Mouse (Mus musculus) layer of hippocampus, postnatal 36 days (tissue): ENCODE results near the gene Gm10778. TPM values are rescaled to one million over a fixed set of nuclear protein-coding genes. Genes with fewer than 3 reads are reported as not detected.

Experiments
- DNase-seq, 2 experiments: peaks; one replicate each; pipeline ENCODE4 v3.0.0; 2022
- total RNA-seq, 2 experiments: library from RNA; stranded (reverse); gene quantifications; 2 replicates each; pipeline ENCODE4 v1.2.3; 2021

The Gm10778 gene
- 1 to 10 TPM; 3.8 to 4.9 TPM for total RNA-seq

DNA sequence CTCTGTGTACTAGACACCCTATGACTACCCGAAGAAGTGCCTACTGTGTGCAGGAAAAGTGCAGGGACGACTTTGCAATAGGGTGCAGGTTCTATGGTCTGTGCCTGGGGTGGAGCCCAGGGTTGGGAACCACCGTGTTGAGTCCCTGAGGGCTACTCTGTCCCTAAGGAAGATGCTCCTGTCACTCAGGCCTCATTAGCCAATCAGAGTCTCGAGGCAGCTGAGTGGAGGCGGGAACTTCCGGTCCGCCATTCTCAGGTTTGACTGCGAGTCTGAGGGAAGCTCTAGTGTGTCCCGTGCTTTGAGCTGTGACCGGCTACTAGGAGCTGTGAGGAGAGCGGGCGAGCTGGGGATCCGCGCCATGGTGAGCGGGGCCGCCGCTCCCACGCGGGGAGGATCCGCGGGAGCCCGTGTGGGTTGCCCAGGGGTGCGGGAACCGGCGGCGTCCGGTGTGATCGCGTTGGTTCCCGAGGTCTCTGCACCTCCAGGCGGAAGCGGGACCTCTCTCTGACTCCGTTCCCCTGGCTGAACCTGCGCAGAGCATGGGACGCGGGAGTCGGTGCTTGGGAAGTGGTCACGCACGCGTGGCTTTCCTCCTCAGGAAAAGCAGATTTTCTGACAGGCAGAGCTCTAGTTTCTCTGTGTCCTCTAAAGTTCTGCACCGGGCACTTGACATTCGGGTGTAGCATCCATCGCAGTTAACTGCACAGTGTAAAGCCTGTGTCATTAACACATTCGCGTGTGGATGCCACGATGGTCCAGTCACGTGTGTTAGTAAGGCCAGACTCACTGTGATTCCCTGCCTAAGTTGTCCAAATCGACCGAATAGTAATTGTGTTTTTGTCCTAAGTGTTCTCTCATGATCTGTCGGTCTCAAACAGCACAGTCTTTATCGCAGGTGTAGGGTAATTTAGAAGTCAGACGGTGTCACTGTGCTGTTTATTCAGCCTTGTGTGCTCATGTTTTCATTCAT is at the start of gene Gm10778:
Gene Gm10778, plus strand, starts transcription at position 257 of the 973 bp plus-strand sequence.
- peak; percentile 81 to 82 for DNase-seq

DNA sequence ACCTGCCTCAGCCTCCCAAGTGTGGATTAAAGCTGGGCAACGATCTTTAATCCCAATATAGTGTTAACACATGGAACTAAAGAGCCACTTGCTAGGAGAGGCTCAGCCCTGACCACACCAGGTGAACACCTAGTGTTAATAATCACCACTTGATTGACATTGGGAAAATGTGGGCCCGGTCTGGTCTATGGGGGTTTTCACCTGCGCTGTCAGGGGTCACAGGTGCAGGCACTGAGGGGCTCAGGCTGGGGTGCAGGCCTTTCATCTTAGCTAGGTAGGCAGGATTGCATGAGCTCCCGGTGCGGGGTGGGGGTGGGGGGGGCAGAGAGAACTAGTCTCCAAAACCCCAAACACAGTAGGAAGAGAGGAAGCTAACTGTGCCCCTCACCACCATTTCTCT is 49.2 kb upstream of the Gm10778 start:
- DNase-seq, result no peak

DNA sequence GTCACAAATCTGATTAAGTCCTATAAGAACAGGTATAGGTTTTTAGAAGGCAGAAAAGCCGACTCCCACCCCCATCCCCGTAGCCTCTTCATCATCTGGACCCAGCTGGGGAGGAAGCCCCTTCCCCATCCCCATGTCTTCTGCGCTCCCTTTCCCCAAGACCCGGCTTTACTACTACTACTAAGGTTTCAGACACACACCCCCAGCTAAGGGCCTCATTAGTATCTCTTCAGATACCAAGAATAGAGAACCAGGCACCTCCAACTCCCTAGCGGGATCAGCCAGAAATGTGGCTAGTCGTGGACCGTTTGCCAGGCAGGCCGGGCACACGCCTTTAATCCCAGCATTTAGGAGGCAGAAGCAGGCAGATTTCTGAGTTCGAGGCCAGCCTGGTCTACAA is 48.8 kb upstream of the Gm10778 start:
- DNase-seq, result no peak

DNA sequence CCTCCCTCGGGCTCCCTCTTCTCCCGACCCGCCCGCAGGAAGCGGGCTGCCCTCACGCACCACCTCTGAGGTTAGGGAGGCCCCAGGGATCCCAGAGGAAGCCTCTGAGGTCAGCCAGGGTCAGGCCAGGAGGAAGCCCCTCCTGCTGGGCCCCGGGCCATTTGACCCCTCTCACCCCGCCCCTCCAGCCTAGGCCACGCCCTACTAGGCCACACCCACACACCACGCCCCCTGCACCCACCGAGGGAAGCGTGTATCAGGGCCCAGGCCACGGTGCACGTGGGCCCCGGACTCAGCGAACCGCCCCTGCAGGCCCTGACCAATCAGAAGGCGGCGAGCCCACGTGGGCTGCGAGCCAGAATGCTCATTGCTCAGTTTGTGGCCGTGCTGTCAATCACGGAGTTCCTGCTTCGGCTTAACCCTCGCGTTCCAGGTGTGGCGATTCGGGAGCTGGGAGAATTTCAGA is 48.1 kb upstream of the Gm10778 start, which contains the start of gene Tle6:
Gene Tle6, minus strand, starts transcription at position 336 of the 466 bp plus-strand sequence.
- peak; percentile 86 to 89 for DNase-seq

DNA sequence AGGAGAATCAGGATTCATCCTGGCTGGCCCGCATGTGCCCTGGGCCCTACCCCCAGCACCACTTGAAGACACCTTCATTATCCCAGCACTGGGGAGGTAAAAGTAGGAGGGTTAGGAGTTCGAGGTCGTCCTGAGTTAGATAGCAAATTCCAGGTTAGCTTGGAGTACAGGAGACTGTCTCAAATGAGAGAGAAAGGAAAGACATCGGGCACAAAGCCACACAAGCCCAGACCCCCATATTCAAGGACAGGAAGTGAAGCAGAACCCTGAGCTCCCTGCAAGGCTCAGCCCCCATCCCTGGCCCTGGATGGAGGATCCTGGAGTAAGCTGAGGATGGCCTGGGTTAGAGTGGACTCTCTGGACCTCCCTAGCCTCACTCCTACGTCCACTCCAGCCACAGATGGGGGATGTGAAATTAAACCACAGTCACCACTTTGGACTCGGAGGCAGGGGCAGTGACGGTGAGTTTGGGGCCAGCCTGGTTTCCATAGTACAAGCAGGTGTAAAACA is 47.4 kb upstream of the Gm10778 start:
- no peak for DNase-seq

DNA sequence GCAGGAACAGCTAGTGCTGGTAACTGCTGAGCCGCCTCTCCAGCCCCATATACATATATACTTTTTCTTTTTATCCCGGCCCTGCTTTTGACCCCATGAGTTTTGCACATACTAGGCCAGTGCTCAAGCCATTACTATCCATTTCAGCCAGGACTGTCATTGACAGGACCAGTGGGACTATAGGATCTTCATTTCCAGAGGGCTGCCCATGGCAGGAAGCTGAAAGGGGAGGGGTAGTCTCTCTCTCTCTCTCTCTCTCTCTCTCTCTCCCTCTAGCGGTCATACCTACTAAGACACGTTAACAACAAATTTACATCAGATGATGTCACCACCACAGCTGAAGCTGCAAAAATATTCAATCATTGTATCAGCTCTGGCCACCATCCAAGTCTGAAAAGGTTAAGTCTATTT is 46.1 kb upstream of the Gm10778 start:
- no peak for DNase-seq

DNA sequence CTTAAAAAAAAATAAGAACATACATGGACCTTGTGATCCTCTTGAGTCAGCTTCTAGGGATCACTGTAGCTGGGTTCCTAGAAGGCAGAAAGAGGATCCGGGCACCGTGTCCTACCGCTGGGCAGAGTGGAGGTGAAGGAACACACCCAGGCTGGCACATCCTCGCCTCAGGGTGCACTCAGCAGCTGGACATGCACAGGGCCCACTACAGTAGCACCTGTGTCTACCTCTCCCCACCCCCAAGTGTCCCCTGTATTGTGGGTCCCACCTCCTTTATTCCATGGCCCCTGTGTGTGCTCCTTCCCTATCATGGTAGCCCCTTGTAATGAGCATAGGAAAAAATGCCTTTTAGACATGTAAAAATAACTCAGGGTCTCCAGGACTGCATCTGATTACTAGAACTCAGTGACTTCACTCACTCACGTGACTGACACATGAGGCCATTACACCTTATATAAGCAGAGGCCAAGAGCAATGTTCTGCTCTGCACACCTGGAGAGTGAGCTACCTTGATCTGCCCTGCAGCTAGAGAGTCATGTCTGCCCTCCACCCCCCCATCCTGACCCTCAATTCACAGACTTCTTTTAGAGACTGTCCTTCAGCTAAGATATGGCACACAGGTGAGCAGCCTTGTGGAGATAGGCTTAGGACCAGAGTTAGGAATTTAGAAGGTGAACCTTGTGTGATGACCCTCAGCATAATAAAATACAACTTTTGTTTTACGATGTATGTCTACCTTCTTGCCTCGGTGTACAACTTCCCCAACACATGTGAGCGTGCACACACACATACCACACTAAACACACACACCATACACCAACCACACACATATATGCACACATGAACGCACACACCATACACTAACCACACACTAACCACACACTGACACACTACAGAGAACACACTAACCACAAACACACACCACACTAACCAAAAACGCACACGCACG is 44.6 kb upstream of the Gm10778 start:
- DNase-seq, result no peak

DNA sequence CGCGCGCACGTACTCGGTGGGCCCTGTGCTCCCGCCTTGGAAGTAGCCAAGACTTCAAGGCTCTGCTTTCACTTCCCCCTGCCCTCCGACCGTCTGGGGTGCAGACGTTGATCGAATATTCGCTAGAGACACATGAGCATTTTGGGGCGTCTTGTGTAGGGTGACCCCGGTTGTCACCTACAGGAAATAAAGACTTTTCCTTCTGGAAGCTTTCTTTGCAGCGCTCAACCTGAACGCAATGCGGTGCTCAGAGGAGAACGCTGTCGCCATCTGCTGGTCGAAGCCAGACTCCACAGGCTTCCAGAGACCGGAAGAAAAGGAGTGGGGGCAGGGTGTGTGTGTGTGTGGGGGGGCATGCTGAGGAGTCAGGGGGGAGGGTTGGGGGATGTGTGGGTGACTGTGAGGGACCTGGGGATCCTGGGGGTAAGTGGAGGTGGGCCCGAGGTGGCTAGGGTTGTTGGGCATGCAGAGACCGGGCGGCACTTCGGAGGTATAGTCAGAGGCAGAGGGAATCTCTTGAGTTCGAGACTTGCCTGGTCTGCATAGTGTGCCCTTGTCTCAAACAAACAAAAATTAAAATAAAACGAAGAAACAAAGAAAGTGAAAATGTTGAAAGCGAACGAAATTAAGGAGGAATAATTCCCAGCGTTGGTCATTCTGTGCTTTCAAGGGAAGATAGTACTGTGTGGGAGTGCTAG is 43.7 kb upstream of the Gm10778 start:
- peak; percentile 83 for DNase-seq

DNA sequence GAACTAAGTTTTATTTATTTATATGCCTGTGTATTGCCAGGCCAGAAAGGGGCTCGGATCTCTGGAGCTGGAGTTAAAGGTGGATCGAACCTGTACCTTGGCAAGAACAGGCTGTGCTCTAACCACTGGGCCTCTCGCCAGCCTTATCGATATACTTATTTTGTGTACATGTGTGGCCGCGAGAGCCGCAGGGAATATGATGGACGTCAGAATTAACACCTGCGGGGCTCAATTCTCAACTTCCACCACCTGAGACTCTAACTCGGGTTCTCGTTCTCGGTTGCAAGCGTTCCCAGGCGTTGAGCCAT is 43.2 kb upstream of the Gm10778 start:
- DNase-seq, result no peak

DNA sequence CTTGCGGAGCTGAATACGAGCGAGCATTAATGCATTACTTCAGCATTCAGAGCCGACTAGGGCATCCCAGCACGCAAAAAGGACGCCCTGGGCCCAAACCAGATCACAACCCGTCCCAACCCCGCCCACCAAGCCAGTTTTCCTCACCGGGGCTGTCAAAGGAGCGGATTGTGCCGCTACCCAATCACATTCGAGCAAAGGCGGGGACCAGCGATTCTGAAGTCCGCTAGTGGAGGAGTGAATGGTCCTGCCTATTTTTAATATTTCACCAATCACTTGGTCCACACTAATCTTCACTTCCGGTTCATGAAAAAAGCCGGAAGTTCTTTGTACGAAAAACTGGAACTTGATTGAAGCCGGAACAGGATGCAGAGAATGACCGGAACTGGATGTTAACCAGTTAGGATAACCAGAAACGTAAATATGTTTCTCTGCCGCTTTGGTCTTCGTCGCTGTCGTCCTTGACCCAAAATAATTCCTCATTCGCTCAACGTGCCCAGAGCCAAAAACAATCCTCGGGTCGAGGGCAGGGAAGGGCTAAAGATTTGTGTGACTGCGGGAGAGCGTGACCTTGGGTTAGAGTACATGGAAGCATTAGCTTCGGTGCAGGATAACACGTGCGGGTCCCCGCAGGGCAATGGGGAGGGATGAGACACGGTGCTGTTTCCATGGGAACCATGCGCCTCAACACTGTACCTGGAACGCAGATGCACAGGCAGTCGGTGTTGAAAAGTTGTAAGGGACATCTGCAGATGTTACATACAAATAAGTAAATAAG is 42.7 kb upstream of the Gm10778 start, which contains the start of gene BC025920:
Gene BC025920, plus strand, starts transcription at position 297 of the 778 bp plus-strand sequence.
- peak; percentile 92 for DNase-seq

DNA sequence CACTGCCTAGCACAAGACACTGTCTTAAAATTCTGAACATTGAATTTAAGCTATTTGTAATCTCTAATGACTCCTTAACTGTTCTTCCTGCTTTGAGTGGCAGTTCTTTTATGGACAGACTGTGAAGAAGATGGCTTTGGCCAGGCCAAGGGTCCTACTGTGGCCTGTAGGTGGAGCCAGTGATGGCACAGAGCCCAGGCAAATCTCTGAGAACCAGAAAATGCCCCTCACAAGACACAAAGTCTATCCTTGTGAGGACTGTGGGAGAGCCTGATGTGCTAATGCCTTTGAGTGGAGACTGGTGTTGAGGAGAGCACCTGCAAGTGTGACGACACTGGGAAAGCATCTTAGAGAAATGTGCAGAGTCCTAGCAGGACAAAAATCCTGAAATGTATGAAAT is 40.6 kb upstream of the Gm10778 start:
- DNase-seq, result no peak

DNA sequence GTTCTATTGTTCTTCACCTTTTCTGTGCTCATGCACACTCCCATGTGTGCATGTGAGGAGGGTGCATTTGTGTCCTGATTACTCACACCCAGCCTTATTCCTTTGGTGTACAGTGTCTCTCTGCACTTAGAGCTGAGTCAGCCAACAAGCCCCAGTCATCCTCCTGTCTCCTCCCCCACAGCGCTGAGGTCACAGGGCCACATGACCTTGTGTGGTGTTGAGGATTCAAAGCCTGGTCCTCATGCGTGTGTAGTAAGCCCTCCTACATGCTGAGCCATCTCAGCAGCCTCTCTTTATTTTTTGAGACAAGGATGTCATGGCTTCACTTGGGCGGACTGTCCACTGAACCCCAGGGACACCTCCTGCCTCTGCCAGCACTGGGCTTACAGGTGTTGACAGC is 36.1 kb upstream of the Gm10778 start:
- DNase-seq, result no peak

DNA sequence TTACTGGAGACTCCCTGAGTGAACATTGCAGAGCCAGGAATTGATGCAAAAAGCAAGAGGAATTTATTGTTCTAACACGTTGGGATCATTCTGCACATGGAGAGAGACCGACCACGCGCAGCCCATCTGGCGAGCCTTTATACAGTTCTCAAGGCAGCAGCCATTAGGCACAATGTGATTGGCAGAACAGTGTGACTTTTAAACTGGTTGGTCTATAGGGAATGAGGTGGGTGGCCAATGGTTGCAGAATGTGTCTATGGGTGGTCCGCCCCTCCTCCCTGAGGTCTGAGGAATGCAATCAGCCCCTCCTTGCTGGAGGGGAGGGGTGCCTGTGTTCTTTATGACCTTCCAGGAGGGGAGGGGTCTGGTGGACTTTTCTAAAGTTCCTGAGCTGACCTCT is 33.4 kb upstream of the Gm10778 start:
- peak; percentile 64 to 69 for DNase-seq

DNA sequence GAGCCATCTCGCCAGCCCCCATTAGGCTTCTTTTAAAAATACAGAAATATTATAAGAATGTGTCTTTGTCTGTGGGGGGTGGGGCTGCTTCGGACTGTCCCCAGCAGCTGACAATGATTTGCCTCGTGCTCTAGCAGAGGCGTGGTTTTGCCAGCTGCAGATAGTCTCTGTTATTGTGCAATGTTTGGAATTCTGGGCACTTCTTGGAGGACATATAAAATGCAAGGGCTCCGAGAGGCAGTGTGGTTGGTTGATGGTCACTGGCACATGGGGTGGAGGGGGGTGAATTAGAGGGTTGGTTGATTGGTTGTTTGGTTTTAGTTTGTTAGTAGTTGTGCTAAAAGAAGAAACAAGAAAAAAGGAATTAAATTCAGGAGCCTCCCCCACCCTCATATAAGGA is 28.9 kb upstream of the Gm10778 start:
- no peak for DNase-seq

DNA sequence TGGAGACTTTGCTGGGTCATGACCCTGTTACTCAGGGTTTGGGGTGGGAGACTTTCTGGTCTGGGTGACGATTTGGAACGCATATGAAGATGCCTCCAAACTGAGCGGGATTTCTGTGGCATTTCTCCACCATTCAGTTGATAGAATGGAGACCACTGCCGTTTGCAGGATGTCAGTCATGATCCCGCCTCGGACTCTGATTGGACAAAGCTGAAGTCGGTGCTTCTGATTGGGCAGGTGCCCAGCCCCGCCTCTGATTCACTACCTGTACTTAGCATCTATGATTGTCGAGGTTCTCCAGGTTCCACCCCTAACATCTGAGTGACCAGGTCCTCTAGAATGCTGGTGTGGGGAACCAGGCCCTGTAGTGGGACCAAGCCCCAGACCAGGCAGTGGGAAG is 28.1 kb upstream of the Gm10778 start:
- DNase-seq, result no peak

DNA sequence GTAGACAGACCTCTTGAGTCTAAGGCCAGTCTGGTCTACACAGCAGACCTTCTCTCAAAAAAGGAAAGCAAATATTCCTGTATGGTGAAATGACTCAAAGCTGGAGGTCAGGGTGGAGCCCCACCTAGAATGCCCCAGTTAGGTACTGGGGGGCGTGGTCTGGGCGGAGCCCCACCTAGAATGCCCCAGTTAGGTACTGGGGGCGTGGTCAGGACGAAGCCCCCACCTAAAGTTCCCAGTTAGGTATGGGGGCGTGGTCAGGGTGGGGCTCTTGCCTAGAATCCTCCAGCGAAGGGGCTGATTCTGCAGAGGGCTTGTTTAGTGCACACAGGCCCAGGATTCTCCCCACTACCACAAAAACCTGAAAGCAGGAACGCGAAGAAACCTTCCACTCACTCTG is 25.4 kb upstream of the Gm10778 start:
- DNase-seq, result no peak

DNA sequence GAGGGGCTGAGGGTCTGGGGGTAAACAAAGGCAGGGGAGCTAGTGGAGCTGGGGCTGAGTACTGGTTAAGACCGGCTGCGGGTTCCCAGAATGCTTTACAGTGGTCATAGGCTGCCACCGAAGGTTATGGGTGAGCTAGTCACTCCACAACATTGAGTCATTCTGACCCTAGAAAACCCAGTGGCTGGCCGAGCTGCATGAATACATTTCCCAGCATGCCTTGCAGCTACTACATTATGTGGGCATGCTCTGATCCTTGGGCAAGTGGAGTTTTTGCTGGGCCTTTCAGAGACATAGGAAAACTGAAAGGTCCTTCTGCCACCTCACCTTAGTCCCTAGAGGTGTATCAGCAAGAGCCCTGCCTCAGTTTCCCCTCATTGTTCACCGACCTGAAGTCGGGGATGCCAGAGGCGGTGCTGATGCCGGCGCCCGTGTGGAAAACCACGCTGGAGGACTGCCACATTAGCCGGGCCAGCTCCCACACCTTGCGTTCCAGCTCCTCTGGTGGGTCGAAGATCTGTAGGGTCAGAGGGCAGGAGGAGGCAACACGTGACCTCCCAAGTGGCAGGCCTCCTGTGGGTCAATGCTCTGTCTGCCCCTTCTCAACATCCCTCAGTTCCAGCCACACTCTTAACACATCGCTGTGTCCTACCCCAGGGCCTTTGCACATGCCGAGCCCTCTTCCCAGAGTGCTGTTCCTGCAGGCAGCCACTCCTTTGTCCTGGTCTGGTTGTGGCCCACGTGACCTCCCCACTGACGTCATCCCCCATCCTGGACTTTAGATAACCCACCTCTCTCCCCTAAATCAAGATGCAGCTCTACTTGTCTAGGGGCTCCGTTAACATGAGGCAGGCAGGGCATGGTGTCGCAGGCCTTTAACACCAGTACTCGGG is 22.5 kb upstream of the Gm10778 start:
- no peak for DNase-seq

DNA sequence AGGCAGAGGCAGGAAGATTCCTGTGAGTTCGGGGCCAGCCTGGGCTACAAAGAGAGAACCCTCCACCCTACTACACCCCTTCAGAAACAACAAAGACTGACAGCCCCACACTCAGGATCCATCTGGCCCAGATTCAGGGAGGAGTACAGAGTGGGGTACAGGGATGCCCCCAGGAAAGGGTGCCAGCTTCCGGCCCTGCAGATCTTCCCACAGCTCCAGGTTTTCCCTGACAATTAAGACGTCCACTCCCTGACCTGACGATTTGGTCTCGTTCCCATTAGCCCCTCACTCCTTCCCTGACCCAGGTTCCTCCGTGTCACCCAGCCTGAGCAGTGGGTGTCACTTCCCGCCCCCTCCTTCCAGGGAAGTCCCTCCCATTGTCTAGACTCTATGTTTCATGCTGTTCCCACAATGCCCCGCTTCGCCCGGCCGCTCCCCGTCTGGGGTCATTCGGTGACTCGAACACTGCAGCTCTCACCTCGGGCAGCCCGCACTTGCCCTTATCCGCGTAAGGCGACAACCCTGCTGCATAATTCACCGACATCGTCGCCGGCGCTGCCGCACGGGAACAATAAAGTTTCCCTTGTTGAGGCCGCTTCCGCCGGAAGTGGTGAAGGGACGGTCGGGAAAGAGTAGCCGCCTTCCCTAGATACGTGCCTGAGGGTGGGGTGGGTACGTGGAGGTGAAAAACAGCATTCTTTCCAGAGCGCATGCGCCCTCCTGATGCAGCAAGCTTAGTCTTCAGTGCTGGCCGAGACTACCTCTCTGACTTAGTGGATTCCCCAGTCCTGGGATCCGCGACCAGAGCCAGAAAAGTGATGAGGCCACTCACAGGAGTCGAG is 21.6 kb upstream of the Gm10778 start, which contains the start of gene Sirt6:
Gene Sirt6, minus strand, starts transcription at position 804 of the 842 bp plus-strand sequence.
- DNase-seq, result peak; percentile 89 to 93

DNA sequence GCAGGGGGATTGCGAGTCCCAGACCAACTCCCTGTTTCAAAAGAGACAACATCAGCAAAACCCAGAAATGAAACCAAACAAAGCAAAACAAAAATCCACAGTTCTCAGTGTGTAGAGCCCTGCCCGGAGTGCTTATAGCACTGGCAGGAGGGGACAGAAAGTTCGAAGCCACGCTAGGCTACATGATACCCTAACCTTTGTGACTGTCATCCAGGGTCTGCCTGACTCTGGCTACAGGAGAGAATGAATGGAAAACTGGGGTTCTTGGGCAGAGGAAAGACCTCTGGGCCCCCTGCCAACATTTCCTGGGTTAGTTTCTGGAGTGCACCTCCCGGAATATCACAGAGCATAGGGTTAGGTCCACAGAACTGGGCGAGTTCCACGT is 21.0 kb upstream of the Gm10778 start:
- no peak for DNase-seq
